Mouse (Mus musculus) stomach, embryonic 16.5 days (tissue): ENCODE measurements around the gene Adgrd1. TPM values are rescaled to one million over a fixed set of nuclear protein-coding genes. Genes with fewer than 3 reads are reported as not detected.
A peak's percentile ranks its signal among the peaks of the same experiment; 100 is the strongest.

Experiments
- ATAC-seq: fragments of 200-750 bp; cut with Nextera tagmentation; 2 replicates; pipeline ENCODE4 v1.8.0; 2017; ENCODE audit warnings: moderate number of reproducible peaks, moderate TSS enrichment; ENCODE audit not compliant: insufficient read depth, low FRiP score
- H3K27ac ChIP-seq: fragments of 300-500 bp; sonication (generic); 2 replicates; pipeline ENCODE4 v1.5.1; 2014; ENCODE audit warnings: low read length
- H3K27me3 ChIP-seq: fragments of 300-500 bp; sonication (generic); 2 replicates; pipeline ENCODE4 v1.6.1; 2014; ENCODE audit warnings: low read length, control low read depth, mixed read lengths; ENCODE audit not compliant: control insufficient read depth, insufficient read depth
- H3K36me3 ChIP-seq: fragments of 300-500 bp; sonication (generic); 2 replicates; pipeline ENCODE4 v1.6.1; 2014; ENCODE audit warnings: low read length; ENCODE audit not compliant: control insufficient read depth, insufficient read depth
- H3K4me1 ChIP-seq: fragments of 300-500 bp; sonication (generic); 2 replicates; pipeline ENCODE4 v1.6.1; 2014; ENCODE audit warnings: low read length, control low read depth, mixed read lengths; ENCODE audit not compliant: control insufficient read depth, insufficient read depth
- H3K4me2 ChIP-seq: fragments of 300-500 bp; sonication (generic); 2 replicates; pipeline ENCODE4 v1.6.1; 2014; ENCODE audit warnings: low read depth, low read length, mixed read lengths
- H3K4me3 ChIP-seq: fragments of 300-500 bp; sonication (generic); replicated peaks from 2 replicates; pipeline ENCODE4 v1.5.1; 2014; ENCODE audit warnings: mild to moderate bottlenecking, low read length
- H3K9ac ChIP-seq: fragments of 300-500 bp; sonication (generic); 2 replicates; pipeline ENCODE4 v1.6.1; 2014; ENCODE audit warnings: low read length
- H3K9me3 ChIP-seq: fragments of 300-500 bp; sonication (generic); replicated peaks from 2 replicates; pipeline ENCODE4 v1.6.1; 2016; ENCODE audit warnings: low read length, control low read depth; ENCODE audit not compliant: control insufficient read depth
- WGBS: fragments of 180-500 bp; shearing (Covaris S2); extraction: QIAGEN DNeasy Blood & Tissue Kit; methylation state at CpG from one replicate; pipeline ENCODE4 v1.1.7; 2014; 5-methylcytosine and 5-hydroxymethylcytosine counted together
- polyA plus RNA-seq: library from polyadenylated mRNA; unstranded; fragments of >200 nt; fragmentation: Nextera tagmentation; extraction: Ambion mirVana; gene quantifications from 2 replicates; pipeline ENCODE4 v1.2.1, GENCODE M21; 2015

The Adgrd1 gene
- polyA plus RNA-seq, 1 experiment from 2014 or later: 4.9 TPM

GRCm38 (mm10) chr5:129063792-129064087, 32.8 kb upstream of the Adgrd1 start:
- peak overlapping the region; percentile 43 for H3K4me2 ChIP-seq
- no peak overlapping the region for H3K9ac ChIP-seq
- no peak for ATAC-seq
- H3K9me3 ChIP-seq: no peaks in the 10 kb centered on the region
- peaks cover 3% of the 10 kb centered on the region; the same call in 1 of the 2 replicates for H3K27me3 ChIP-seq
- 0 out of 2 replicates have a peak, but pooled peaks cover 3% of the 10 kb centered on the region for H3K4me1 ChIP-seq
- H3K4me3 ChIP-seq: peak overlapping the region; percentile 26; the same call in 1 of the 2 replicates
- WGBS: 43% methylated on average over 8 of the region's 8 CpGs
- H3K36me3 ChIP-seq: no peaks in the 10 kb centered on the region
- H3K27ac ChIP-seq: no peak overlapping the region

DNA sequence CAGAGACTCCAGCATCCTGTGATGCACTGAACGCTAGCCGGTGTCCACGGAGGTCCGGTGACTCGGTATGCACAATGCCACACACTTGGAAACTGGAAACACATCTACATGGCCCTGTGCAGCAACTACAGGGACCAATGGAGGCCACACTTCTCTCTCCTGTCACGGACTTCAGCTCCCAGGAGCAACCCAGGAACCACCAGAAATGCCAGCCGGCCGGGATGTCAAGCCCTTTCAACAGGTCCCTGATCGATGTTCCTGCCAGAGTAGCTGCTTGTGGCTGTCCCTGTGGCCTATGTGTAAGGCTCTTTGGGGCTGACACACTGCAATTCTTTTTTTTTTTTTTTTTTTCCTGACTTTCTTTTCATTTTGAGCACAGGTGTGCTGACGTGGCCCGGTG, 32.4 kb upstream of the Adgrd1 start:
- 62% methylated on average over 11 of the region's 11 CpGs for WGBS
- no peak for ATAC-seq
- Histone ChIP-seq H3K4me2 (no peak overlapping the region), H3K27me3 (peaks cover 3% of the 10 kb centered on the region; the same call in 1 of the 2 replicates), H3K9me3 (no peaks in the 10 kb centered on the region), H3K4me1 (0 out of 2 replicates have a peak, but pooled peaks cover 3% of the 10 kb centered on the region), H3K27ac (no peak overlapping the region), H3K36me3 (no peaks in the 10 kb centered on the region), H3K4me3 (no peak overlapping the region), H3K9ac (no peak overlapping the region)

GRCm38 (mm10) chr5:129065301-129065700, 31.2 kb upstream of the Adgrd1 start:
- Histone ChIP-seq H3K4me3 (no peak overlapping the region), H3K9me3 (no peaks in the 10 kb centered on the region), H3K9ac (no peak overlapping the region), H3K36me3 (no peaks in the 10 kb centered on the region), H3K4me1 (0 out of 2 replicates have a peak, but pooled peaks cover 3% of the 10 kb centered on the region), H3K27ac (no peak overlapping the region), H3K4me2 (no peak overlapping the region), H3K27me3 (peaks cover 3% of the 10 kb centered on the region; the same call in 1 of the 2 replicates)
- ATAC-seq: no peak
- WGBS: 80% methylated on average over 12 of the region's 12 CpGs

- H3K27me3 ChIP-seq: peaks cover 3% of the 10 kb centered on the region; the same call in 1 of the 2 replicates
- H3K9ac ChIP-seq: no peak overlapping the region
- H3K4me1 ChIP-seq: 0 out of 2 replicates have a peak, but pooled peaks cover 3% of the 10 kb centered on the region
- H3K4me3 ChIP-seq: no peak overlapping the region
- no peak overlapping the region for H3K4me2 ChIP-seq
- WGBS: 52% methylated on average over 9 of the region's 9 CpGs
- H3K9me3 ChIP-seq: no peaks in the 10 kb centered on the region
- H3K36me3 ChIP-seq: no peaks in the 10 kb centered on the region
- ATAC-seq: peak; percentile 41; the same call in 1 of the 2 replicates
- H3K27ac ChIP-seq: peak overlapping the region; percentile 52
These were observed 30.6 kb upstream of the Adgrd1 start for GRCm38 (mm10) chr5:129065946-129066345.

- WGBS: 77% methylated on average over 8 of the region's 8 CpGs
- Histone ChIP-seq H3K9ac (no peak overlapping the region), H3K27ac (peak overlapping the region; percentile 55; the same call in 1 of the 2 replicates)
These were observed 29.9 kb upstream of the Adgrd1 start for GRCm38 (mm10) chr5:129066541-129067230.

GRCm38 (mm10) chr5:129067231-129067834, 29.2 kb upstream of the Adgrd1 start:
- 54% methylated on average over 13 of the region's 13 CpGs for WGBS
- H3K27ac ChIP-seq: peak overlapping the region; percentile 55; the same call in 1 of the 2 replicates
- H3K9ac ChIP-seq: no peak overlapping the region
- no peak overlapping the region for H3K4me3 ChIP-seq
- no peaks in the 10 kb centered on the region for H3K36me3 ChIP-seq
- ATAC-seq: peak; percentile 12; the same call in 1 of the 2 replicates
- peaks cover 2% of the 10 kb centered on the region; the same call in 1 of the 2 replicates for H3K27me3 ChIP-seq
- H3K9me3 ChIP-seq: no peaks in the 10 kb centered on the region
- 0 out of 2 replicates have a peak, but pooled peaks cover 3% of the 10 kb centered on the region for H3K4me1 ChIP-seq
- no peak overlapping the region for H3K4me2 ChIP-seq

More at GRCm38 (mm10) chr5:129066541-129067230, 29.9 kb upstream of the Adgrd1 start:
- no peak overlapping the region for H3K4me2 ChIP-seq
- 0 out of 2 replicates have a peak, but pooled peaks cover 3% of the 10 kb centered on the region for H3K4me1 ChIP-seq
- peaks cover 3% of the 10 kb centered on the region; the same call in 1 of the 2 replicates for H3K27me3 ChIP-seq
- H3K4me3 ChIP-seq: no peak overlapping the region
- ATAC-seq: peak; percentile 26; the same call in 1 of the 2 replicates
- H3K36me3 ChIP-seq: no peaks in the 10 kb centered on the region
- no peaks in the 10 kb centered on the region for H3K9me3 ChIP-seq

DNA sequence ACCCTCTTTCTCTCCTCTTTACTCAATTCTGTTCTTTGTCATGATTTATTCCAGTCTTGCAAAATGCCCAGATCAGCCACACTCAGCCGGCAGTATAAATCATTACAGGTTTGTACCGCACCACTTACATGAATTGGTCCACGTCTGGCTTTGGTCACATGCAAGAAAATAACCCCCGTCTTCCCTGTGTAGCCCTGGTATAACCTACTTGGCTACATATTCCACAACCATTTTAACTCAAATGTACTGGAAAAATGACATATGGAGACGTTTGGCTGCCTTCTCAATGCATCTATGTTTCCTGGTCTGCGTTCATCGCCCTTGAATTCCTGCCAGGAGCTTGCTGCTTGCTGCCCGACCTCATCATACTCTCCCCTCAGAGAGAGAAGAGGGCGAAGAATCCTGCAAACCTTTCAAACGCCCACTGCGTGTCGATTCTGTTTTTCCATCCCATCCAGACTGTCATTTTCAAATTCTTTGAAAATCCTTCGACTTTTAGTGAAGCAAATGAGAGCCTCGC, 24.7 kb upstream of the Adgrd1 start:
- Histone ChIP-seq H3K27ac (peak overlapping the region; percentile 44; the same call in 1 of the 2 replicates), H3K36me3 (no peaks in the 10 kb centered on the region), H3K4me1 (no peaks in the 10 kb centered on the region), H3K9ac (no peak overlapping the region), H3K27me3 (no peaks in the 10 kb centered on the region; the same call in none of the 2 replicates), H3K4me3 (no peak overlapping the region), H3K9me3 (no peaks in the 10 kb centered on the region), H3K4me2 (no peak overlapping the region)
- no peak for ATAC-seq
- WGBS: 53% methylated on average over 14 of the region's 14 CpGs

GRCm38 (mm10) chr5:129073404-129073803, 23.1 kb upstream of the Adgrd1 start:
- H3K4me1 ChIP-seq: no peaks in the 10 kb centered on the region
- H3K9me3 ChIP-seq: no peaks in the 10 kb centered on the region
- no peaks in the 10 kb centered on the region; the same call in none of the 2 replicates for H3K27me3 ChIP-seq
- H3K27ac ChIP-seq: no peak overlapping the region
- no peak for ATAC-seq
- H3K4me3 ChIP-seq: no peak overlapping the region
- no peaks in the 10 kb centered on the region for H3K36me3 ChIP-seq
- WGBS: 53% methylated on average over 6 of the region's 6 CpGs
- no peak overlapping the region for H3K9ac ChIP-seq
- H3K4me2 ChIP-seq: no peak overlapping the region

DNA sequence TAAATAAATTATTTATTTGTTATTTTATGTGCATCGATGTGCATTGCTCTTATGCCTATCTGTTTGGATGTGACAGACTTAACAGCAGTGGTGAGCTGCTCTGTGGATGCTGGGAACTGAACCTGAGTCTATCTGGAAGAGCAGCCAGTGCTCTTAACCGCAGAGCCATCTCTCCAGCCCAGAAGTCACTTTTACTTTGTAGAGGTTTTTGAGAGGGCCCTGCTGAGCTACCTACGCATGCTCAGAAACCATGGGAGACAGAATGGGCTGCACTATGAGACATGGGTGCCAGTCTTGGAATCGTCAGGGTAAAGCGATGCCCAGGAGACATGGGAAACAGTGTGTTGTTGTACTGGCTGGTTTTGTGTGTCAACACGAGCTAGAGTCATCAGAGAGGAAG, 20.5 kb upstream of the Adgrd1 start:
- H3K36me3 ChIP-seq: no peaks in the 10 kb centered on the region
- H3K9me3 ChIP-seq: no peaks in the 10 kb centered on the region
- WGBS: 84% methylated on average over 6 of the region's 6 CpGs
- H3K4me3 ChIP-seq: no peak overlapping the region
- no peak overlapping the region for H3K27ac ChIP-seq
- H3K27me3 ChIP-seq: no peaks in the 10 kb centered on the region; the same call in none of the 2 replicates
- H3K4me1 ChIP-seq: no peaks in the 10 kb centered on the region
- ATAC-seq: no peak
- H3K4me2 ChIP-seq: no peak overlapping the region
- H3K9ac ChIP-seq: no peak overlapping the region
